Comparison of ENCODE assay signal across 9 mouse cellular contexts in the genomic region with DNA sequence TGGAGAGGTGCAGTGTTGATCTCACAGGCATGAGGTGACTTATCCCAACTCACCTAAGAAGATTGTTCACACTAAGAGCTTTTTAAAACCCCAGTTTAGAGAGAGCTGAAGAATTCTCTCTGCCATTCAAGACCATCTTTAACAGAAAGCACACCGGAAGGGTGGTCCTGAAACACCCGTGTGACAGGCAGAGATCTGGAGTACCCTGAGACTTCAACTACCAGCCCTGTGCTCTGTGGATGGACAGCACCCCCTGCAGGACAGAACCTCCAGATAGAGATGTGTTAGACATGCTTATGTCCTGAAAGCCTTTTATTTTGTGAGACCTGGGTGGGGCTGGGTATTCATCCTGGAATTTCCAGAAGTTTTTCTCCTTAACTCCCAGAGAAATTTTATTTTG. TPM values are rescaled to one million over a fixed set of nuclear protein-coding genes. Genes with fewer than 3 reads are reported as not detected.
A peak's percentile ranks its signal among the peaks of the same experiment; 100 is the strongest.
DNase-seq lines count a peak whose midpoint lies in the region; ATAC-seq and TF ChIP-seq lines count a peak whose summit lies in the region.
"Had no signal": no experiment of that assay in that cellular context is flagged by ENCODE, and none has a peak within 500 bp of the region (broad histone marks: within the 10 kb centered on the region; RNA-seq: fewer than 3 reads in every experiment).

No protein-coding gene starts in this region.

- no peak overlapping the region for H3K27ac ChIP-seq in hindbrain, embryonic 11.5 days (ENCODE audit: low read depth, low read length)
- H3K27ac ChIP-seq in hindbrain, embryonic 14.5 days, result no peak overlapping the region
- peak overlapping the region; percentile 78 for H3K27ac ChIP-seq in MEL (ENCODE audit: control insufficient read depth, low read depth, low read length)
- no peak overlapping the region for H3K27ac ChIP-seq in embryonic facial prominence, embryonic 11.5 days (replicated peaks; ENCODE audit: low read depth, low read length)
- H3K27ac ChIP-seq in spleen, adult 2 months (ENCODE audit: insufficient read depth, low read length), result no peak overlapping the region
- H3K27ac ChIP-seq: limb, embryonic 15.5 days had no signal

- no peak overlapping the region for H3K4me2 ChIP-seq in hindbrain, embryonic 11.5 days (replicated peaks; ENCODE audit: low read depth, low read length)
- H3K4me2 ChIP-seq in hindbrain, embryonic 14.5 days (replicated peaks), result no peak overlapping the region
- H3K4me2 ChIP-seq in embryonic facial prominence, embryonic 11.5 days (ENCODE audit: low read depth, low read length), result no peak overlapping the region
- H3K4me2 ChIP-seq: limb, embryonic 15.5 days had no signal

- H3K27me3 ChIP-seq in hindbrain, embryonic 11.5 days (ENCODE audit: control insufficient read depth, insufficient read depth, low read length), result no peaks in the 10 kb centered on the region
- H3K27me3 ChIP-seq in hindbrain, embryonic 14.5 days (ENCODE audit: control insufficient read depth, insufficient read depth, low read length), result no peaks in the 10 kb centered on the region
- H3K27me3 ChIP-seq in MEL (ENCODE audit: control insufficient read depth in 1 of 2, insufficient read depth in 2 of 2, low read length in 2 of 2), result no peaks in the 10 kb centered on the region
- H3K27me3 ChIP-seq in embryonic facial prominence, embryonic 11.5 days (ENCODE audit: control insufficient read depth, insufficient read depth, low read length), result no peaks in the 10 kb centered on the region
- no peaks in the 10 kb centered on the region for H3K27me3 ChIP-seq in spleen, adult 2 months (ENCODE audit: control insufficient read depth, insufficient read depth, low read length)

- no peaks in the 10 kb centered on the region for H3K36me3 ChIP-seq in hindbrain, embryonic 11.5 days (ENCODE audit: control insufficient read depth, insufficient read depth, low read length)
- H3K36me3 ChIP-seq in hindbrain, embryonic 14.5 days (replicated peaks; ENCODE audit: control insufficient read depth, insufficient read depth), result no peaks in the 10 kb centered on the region
- no peaks in the 10 kb centered on the region; a peak in 1 of 4 replicates for H3K36me3 ChIP-seq in MEL (ENCODE audit: control insufficient read depth in 1 of 2, insufficient read depth in 2 of 2, low read length in 2 of 2)
- no peaks in the 10 kb centered on the region for H3K36me3 ChIP-seq in embryonic facial prominence, embryonic 11.5 days (replicated peaks; ENCODE audit: control insufficient read depth, insufficient read depth, low read depth, low read length)
- no peaks in the 10 kb centered on the region for H3K36me3 ChIP-seq in spleen, adult 2 months (ENCODE audit: control insufficient read depth, insufficient read depth, low read length)
- H3K36me3 ChIP-seq: limb, embryonic 15.5 days had no signal

- TF ChIP-seq CTCF in MEL (IDR thresholded peaks at IDR 0.05 in 2 of 3, conservative IDR thresholded peaks at IDR 0.05 in 1 of 3; ENCODE audit: control insufficient read depth in 1 of 3, insufficient read depth in 1 of 3, low read depth in 2 of 3, low read length in 3 of 3, poor library complexity in 1 of 3, severe bottlenecking in 1 of 3), result peak; percentile 79 to 93 (median 90)
- TF ChIP-seq CTCF in spleen, adult 2 months (IDR thresholded peaks at IDR 0.05; ENCODE audit: extremely low read depth, insufficient read depth, insufficient read length, insufficient replicate concordance), result peak; percentile 56; the same call in 1 of the 2 replicates

- H3K9me3 ChIP-seq in hindbrain, embryonic 11.5 days (ENCODE audit: control insufficient read depth, low read length), result no peaks in the 10 kb centered on the region
- H3K9me3 ChIP-seq in hindbrain, embryonic 14.5 days (ENCODE audit: control insufficient read depth, low read length), result no peaks in the 10 kb centered on the region
- no peaks in the 10 kb centered on the region for H3K9me3 ChIP-seq in MEL (replicated peaks; ENCODE audit: insufficient read depth, low read length)
- H3K9me3 ChIP-seq in embryonic facial prominence, embryonic 11.5 days (replicated peaks; ENCODE audit: control insufficient read depth, low read length), result no peaks in the 10 kb centered on the region
- H3K9me3 ChIP-seq: limb, embryonic 15.5 days had no signal

- DNase-seq in hindbrain, embryonic 11.5 days (ENCODE audit: low spot score), result peak; percentile 35
- DNase-seq in hindbrain, embryonic 14.5 days (ENCODE audit: low spot score), result no peak
- DNase-seq in B cell, adult 2 months, result peak; percentile 70 to 71
- peak; percentile 94 for DNase-seq in MEL (ENCODE audit: low read depth, low spot score)
- peak; percentile 47 for DNase-seq in embryonic facial prominence, embryonic 11.5 days (ENCODE audit: low spot score)
- DNase-seq in spleen, adult 2 months (ENCODE audit: low read depth in 1 of 2, low spot score in 2 of 2), result peak in 1 of 2 experiments; percentile 65
- DNase-seq in layer of hippocampus, adult 9-11 months, result no peak
- DNase-seq in ovary, adult 18-20 months (ENCODE audit: low spot score), result no peak

- TF ChIP-seq RAD21 in MEL (IDR thresholded peaks at IDR 0.05; ENCODE audit: low read depth, low read length), result peak; percentile 84

- no peak overlapping the region for H3K4me3 ChIP-seq in hindbrain, embryonic 11.5 days (ENCODE audit: low read depth, low read length)
- H3K4me3 ChIP-seq in hindbrain, embryonic 14.5 days (replicated peaks; ENCODE audit: low read length), result no peak overlapping the region
- H3K4me3 ChIP-seq in MEL (ENCODE audit: control insufficient read depth in 1 of 2, insufficient read depth in 1 of 2, low read depth in 2 of 2, low read length in 2 of 2), result peak overlapping the region; percentile 51 to 64
- H3K4me3 ChIP-seq in embryonic facial prominence, embryonic 11.5 days (ENCODE audit: low read depth, low read length), result no peak overlapping the region
- H3K4me3 ChIP-seq in spleen, adult 2 months (ENCODE audit: extremely low read depth, insufficient read depth, insufficient read length), result no peak overlapping the region
- H3K4me3 ChIP-seq: limb, embryonic 15.5 days had no signal

- H3K4me1 ChIP-seq in hindbrain, embryonic 11.5 days (replicated peaks; ENCODE audit: control insufficient read depth, insufficient read depth, low read length), result no peaks in the 10 kb centered on the region
- peaks cover 17% of the 10 kb centered on the region; the same call in 1 of the 2 replicates for H3K4me1 ChIP-seq in hindbrain, embryonic 14.5 days (replicated peaks; ENCODE audit: control insufficient read depth, insufficient read depth, low read length)
- peaks cover 0 to 7% of the 10 kb centered on the region in 2 experiments; a peak in 2 of 4 replicates for H3K4me1 ChIP-seq in MEL (ENCODE audit: control insufficient read depth in 1 of 2, insufficient read depth in 2 of 2, low read length in 2 of 2)
- no peaks in the 10 kb centered on the region for H3K4me1 ChIP-seq in embryonic facial prominence, embryonic 11.5 days (ENCODE audit: control insufficient read depth, insufficient read depth, low read length)
- H3K4me1 ChIP-seq in spleen, adult 2 months (ENCODE audit: control insufficient read depth, insufficient read depth, insufficient read length), result no peaks in the 10 kb centered on the region; the same call in 1 of the 2 replicates

- ATAC-seq in hindbrain, embryonic 11.5 days (ENCODE audit: low FRiP score), result no peak
- ATAC-seq in hindbrain, embryonic 14.5 days (ENCODE audit: low FRiP score), result no peak
- no peak for ATAC-seq in embryonic facial prominence, embryonic 11.5 days (replicated peaks; ENCODE audit: insufficient number of reproducible peaks, low FRiP score, low TSS enrichment, low read depth)

- 71% methylated on average over 2 of the region's 2 CpGs for WGBS in hindbrain, embryonic 11.5 days
- 70% methylated on average over 2 of the region's 2 CpGs for WGBS in hindbrain, embryonic 14.5 days
- 68% methylated on average over 2 of the region's 2 CpGs for WGBS in embryonic facial prominence, embryonic 11.5 days
- 50% methylated on average over 2 of the region's 2 CpGs for WGBS in spleen, adult 2 months

- no peak for TF ChIP-seq EP300 in MEL (IDR thresholded peaks at IDR 0.05; ENCODE audit: low read depth in 1 of 2, low read length in 2 of 2)

- H3K9ac ChIP-seq in hindbrain, embryonic 11.5 days (ENCODE audit: low read depth, low read length), result no peak overlapping the region
- no peak overlapping the region for H3K9ac ChIP-seq in hindbrain, embryonic 14.5 days
- H3K9ac ChIP-seq in MEL (ENCODE audit: control insufficient read depth, low read depth, low read length, poor library complexity, severe bottlenecking), result peak overlapping the region; percentile 67
- H3K9ac ChIP-seq in embryonic facial prominence, embryonic 11.5 days (replicated peaks; ENCODE audit: low read length), result no peak overlapping the region
- H3K9ac ChIP-seq: limb, embryonic 15.5 days had no signal

- peak in 1 of 2 experiments; percentile 39; a peak in 2 of 4 replicates for TF ChIP-seq POLR2A in MEL (IDR thresholded peaks at IDR 0.05; ENCODE audit: control insufficient read depth in 1 of 2, insufficient read depth in 1 of 2, low read depth in 1 of 2, low read length in 2 of 2, poor library complexity in 1 of 2)
- no peak for TF ChIP-seq POLR2A in spleen, adult 2 months (IDR thresholded peaks at IDR 0.05; ENCODE audit: low read depth, low read length)

- H3K79me2 ChIP-seq in MEL (ENCODE audit: control insufficient read depth, insufficient read depth, low read length, poor library complexity), result no peaks in the 10 kb centered on the region; the same call in 1 of the 2 replicates

TF ChIP-seq in MEL, 35 proteins besides CTCF, POLR2A, EP300 and RAD21 (continues in another document):
- TF ChIP-seq CHD1 (IDR thresholded peaks at IDR 0.05; ENCODE audit: low read depth, low read length), result no peak
- no peak for TF ChIP-seq BHLHE40 (IDR thresholded peaks at IDR 0.05; ENCODE audit: borderline replicate concordance, low read depth, low read length)

RNA-seq across cellular contexts. Expression of gene 2410004P03Rik, which starts 23.6 kb away (rescaled TPM):
- 1.7 and 3.2 TPM in 2 replicates for polyA plus RNA-seq in hindbrain, embryonic 11.5 days (2014; fragmentation: Nextera tagmentation; extraction: Ambion mirVana)
- 7.7 and 8.2 TPM in 2 replicates for polyA plus RNA-seq in hindbrain, embryonic 14.5 days (2014; fragmentation: Nextera tagmentation; extraction: Ambion mirVana)
- total RNA-seq in MEL (2012; rRNA removed), result not detected in 2 replicates
- polyA plus RNA-seq in MEL (2012; ENCODE audit: insufficient read depth in 1 of 2, insufficient read length in 2 of 2, low read depth in 1 of 2, low replicate concordance in 2 of 2, missing spikeins in 1 of 2), result under 1 TPM in 1 of 2 experiments, not detected in 1; 0.03 TPM
- 0.29 and 1.3 TPM in 2 replicates for polyA plus RNA-seq in embryonic facial prominence, embryonic 11.5 days (2014; fragmentation: Nextera tagmentation; extraction: Ambion mirVana)
- 0.07 and 0.32 TPM in 2 replicates for polyA plus RNA-seq in spleen, adult 2 months (2012; rRNA removed)

RNA-seq across cellular contexts. Expression of gene Pqlc3, which starts 34.9 kb away (rescaled TPM):
- polyA plus RNA-seq in hindbrain, embryonic 11.5 days (2014; fragmentation: Nextera tagmentation; extraction: Ambion mirVana), result 2.9 and 3.4 TPM in 2 replicates
- 1.6 and 1.9 TPM in 2 replicates for polyA plus RNA-seq in hindbrain, embryonic 14.5 days (2014; fragmentation: Nextera tagmentation; extraction: Ambion mirVana)
- 5.2 and 5.7 TPM in 2 replicates for total RNA-seq in MEL (2012; rRNA removed)
- 10 to 100 TPM in 1 of 2 experiments, not detected in 1; 13.1 TPM for polyA plus RNA-seq in MEL (2012; ENCODE audit: insufficient read depth in 1 of 2, insufficient read length in 2 of 2, low read depth in 1 of 2, low replicate concordance in 2 of 2, missing spikeins in 1 of 2)
- 3.8 and 4.9 TPM in 2 replicates for polyA plus RNA-seq in embryonic facial prominence, embryonic 11.5 days (2014; fragmentation: Nextera tagmentation; extraction: Ambion mirVana)
- polyA plus RNA-seq in spleen, adult 2 months (2012; rRNA removed), result 42.5 and 86.2 TPM in 2 replicates

Comparison
In these comparisons a context has a peak if more than half of its experiments do, and no peak if none do; other contexts are left out.
1. DNase-seq: peak in hindbrain, embryonic 11.5 days (single experiment), B cell, adult 2 months (2 of 2), MEL (single experiment) and embryonic facial prominence, embryonic 11.5 days (single experiment); none in hindbrain, embryonic 14.5 days (single experiment), layer of hippocampus, adult 9-11 months (single experiment) and ovary, adult 18-20 months (single experiment).
2. H3K4me3 ChIP-seq: peak in MEL (2 of 2); none in hindbrain, embryonic 11.5 days (single experiment), hindbrain, embryonic 14.5 days (single experiment), embryonic facial prominence, embryonic 11.5 days (single experiment) and spleen, adult 2 months (single experiment).